ENCODE assay signal across 10 mouse cellular contexts in genomic region chr6:120481538-120481937, GRCm38 (mm10). TPM values are rescaled to one million over a fixed set of nuclear protein-coding genes. Genes with fewer than 3 reads are reported as not detected.
A peak's percentile ranks its signal among the peaks of the same experiment; 100 is the strongest.
DNase-seq lines count a peak whose midpoint lies in the region; ATAC-seq and TF ChIP-seq lines count a peak whose summit lies in the region.
"Had no signal": no experiment of that assay in that cellular context is flagged by ENCODE, and none has a peak within 500 bp of the region (broad histone marks: within the 10 kb centered on the region; RNA-seq: fewer than 3 reads in every experiment).

No protein-coding gene starts in this region.

- no peak for ATAC-seq in hindbrain, postnatal 0 days

- 92% methylated on average over 6 of the region's 6 CpGs for WGBS in hindbrain, postnatal 0 days
- 93% methylated on average over 6 of the region's 6 CpGs for WGBS in hindbrain, embryonic 10.5 days
- 81% methylated on average over 6 of the region's 6 CpGs for WGBS in spleen, adult 2 months

- no peak overlapping the region for H3K4me2 ChIP-seq in hindbrain, postnatal 0 days (ENCODE audit: low read depth, low read length)
- H3K4me2 ChIP-seq: liver, embryonic 15.5 days had no signal

- TF ChIP-seq CTCF in hindbrain, postnatal 0 days (IDR thresholded peaks at IDR 0.05; ENCODE audit: low read depth): peak; percentile 47
- peak; percentile 59; the same call in 1 of the 2 replicates for TF ChIP-seq CTCF in spleen, adult 2 months (IDR thresholded peaks at IDR 0.05; ENCODE audit: extremely low read depth, insufficient read depth, insufficient read length, insufficient replicate concordance)

- no peaks in the 10 kb centered on the region for H3K4me1 ChIP-seq in hindbrain, postnatal 0 days (ENCODE audit: insufficient read depth, low read length)
- no peaks in the 10 kb centered on the region; the same call in 1 of the 2 replicates for H3K4me1 ChIP-seq in hindbrain, embryonic 10.5 days (replicated peaks)
- peaks cover 5% of the 10 kb centered on the region; the same call in 1 of the 2 replicates for H3K4me1 ChIP-seq in spleen, adult 2 months (ENCODE audit: control insufficient read depth, insufficient read depth, insufficient read length)

- no peaks in the 10 kb centered on the region for H3K9me3 ChIP-seq in hindbrain, postnatal 0 days (ENCODE audit: low read length)
- H3K9me3 ChIP-seq in hindbrain, embryonic 10.5 days: no peaks in the 10 kb centered on the region
- H3K9me3 ChIP-seq: liver, embryonic 15.5 days had no signal

- no peak overlapping the region for H3K4me3 ChIP-seq in hindbrain, postnatal 0 days (ENCODE audit: low read length)
- H3K4me3 ChIP-seq in hindbrain, embryonic 10.5 days: no peak overlapping the region
- no peak overlapping the region for H3K4me3 ChIP-seq in spleen, adult 2 months (ENCODE audit: extremely low read depth, insufficient read depth, insufficient read length)
- H3K4me3 ChIP-seq: liver, embryonic 15.5 days had no signal

- H3K27ac ChIP-seq in hindbrain, postnatal 0 days: no peak overlapping the region
- H3K27ac ChIP-seq in hindbrain, embryonic 10.5 days: no peak overlapping the region
- H3K27ac ChIP-seq in spleen, adult 2 months (ENCODE audit: insufficient read depth, low read length): no peak overlapping the region
- H3K27ac ChIP-seq: liver, embryonic 15.5 days had no signal

- H3K36me3 ChIP-seq in hindbrain, postnatal 0 days (ENCODE audit: insufficient read depth, low read length): peaks cover 5% of the 10 kb centered on the region; the same call in 1 of the 2 replicates
- H3K36me3 ChIP-seq in hindbrain, embryonic 10.5 days: peaks cover 37% of the 10 kb centered on the region
- peaks cover 49% of the 10 kb centered on the region for H3K36me3 ChIP-seq in spleen, adult 2 months (ENCODE audit: control insufficient read depth, insufficient read depth, low read length)

- H3K27me3 ChIP-seq in hindbrain, postnatal 0 days (ENCODE audit: insufficient read depth, low read length): no peaks in the 10 kb centered on the region
- no peaks in the 10 kb centered on the region for H3K27me3 ChIP-seq in hindbrain, embryonic 10.5 days (ENCODE audit: insufficient read depth, poor library complexity, severe bottlenecking)
- H3K27me3 ChIP-seq in spleen, adult 2 months (ENCODE audit: control insufficient read depth, insufficient read depth, low read length): no peaks in the 10 kb centered on the region
- H3K27me3 ChIP-seq: liver, embryonic 15.5 days had no signal

- no peak overlapping the region for H3K9ac ChIP-seq in hindbrain, postnatal 0 days (replicated peaks; ENCODE audit: low read length)
- H3K9ac ChIP-seq: liver, embryonic 15.5 days had no signal

- TF ChIP-seq POLR2A in spleen, adult 2 months (IDR thresholded peaks at IDR 0.05; ENCODE audit: low read depth, low read length): no peak

- no peak for DNase-seq in hindbrain, postnatal 0 days (ENCODE audit: low spot score)
- DNase-seq in hindbrain, embryonic 10.5 days (ENCODE audit: low spot score): no peak
- peak in 1 of 2 experiments; percentile 52 for DNase-seq in spleen, adult 2 months (ENCODE audit: low read depth in 1 of 2, low spot score in 2 of 2)
- no peak for DNase-seq in spleen, postnatal 14 days (ENCODE audit: low spot score in 2 of 2)
- DNase-seq in induced T-regulatory cell, adult 2 months (ENCODE audit: low read depth): peak; percentile 65
- peak; percentile 70 for DNase-seq in thymus, postnatal 4 days
- DNase-seq in cerebellum, postnatal 4 days (ENCODE audit: low spot score in 2 of 2): no peak
- no peak for DNase-seq in layer of hippocampus, postnatal 14 days (ENCODE audit: low spot score in 2 of 2)
- DNase-seq: cerebellum, adult 9-10 months had no signal

RNA-seq across cellular contexts. Expression of gene Tmem121b, which starts 12.1 kb away (rescaled TPM):
- 25.9 and 31.9 TPM in 2 replicates for total RNA-seq in hindbrain, postnatal 0 days (2014; rRNA removed)
- polyA plus RNA-seq in hindbrain, postnatal 0 days (2015; fragmentation: Nextera tagmentation; extraction: Ambion mirVana): 2.3 and 2.5 TPM in 2 replicates
- 0.52 and 1.1 TPM in 2 replicates for polyA plus RNA-seq in hindbrain, embryonic 10.5 days (2016; fragmentation: Nextera tagmentation; extraction: Ambion mirVana)
- 0.14 and 0.59 TPM in 2 replicates for polyA plus RNA-seq in spleen, adult 2 months (2012; rRNA removed)
- 10 to 100 TPM; 41.3 to 42.2 TPM for total RNA-seq in layer of hippocampus, postnatal 14 days (2021)
- polyA plus RNA-seq: liver, embryonic 15.5 days had no signal

RNA-seq across cellular contexts. Expression of gene Il17ra, which starts 18.5 kb away (rescaled TPM):
- total RNA-seq in hindbrain, postnatal 0 days (2014; rRNA removed): 7.8 and 10.6 TPM in 2 replicates
- polyA plus RNA-seq in hindbrain, postnatal 0 days (2015; fragmentation: Nextera tagmentation; extraction: Ambion mirVana): 5.8 and 7.0 TPM in 2 replicates
- polyA plus RNA-seq in hindbrain, embryonic 10.5 days (2016; fragmentation: Nextera tagmentation; extraction: Ambion mirVana): 5.4 and 6.2 TPM in 2 replicates
- 93.1 and 98.3 TPM in 2 replicates for polyA plus RNA-seq in spleen, adult 2 months (2012; rRNA removed)
- total RNA-seq in layer of hippocampus, postnatal 14 days (2021): 1 to 10 TPM; 5.0 to 6.6 TPM

RNA-seq across cellular contexts. Expression of gene Hdhd5, which starts 49.6 kb away (rescaled TPM):
- total RNA-seq in hindbrain, postnatal 0 days (2014; rRNA removed): 38.2 and 38.9 TPM in 2 replicates
- polyA plus RNA-seq in hindbrain, postnatal 0 days (2015; fragmentation: Nextera tagmentation; extraction: Ambion mirVana): 19.1 and 19.8 TPM in 2 replicates
- polyA plus RNA-seq in hindbrain, embryonic 10.5 days (2016; fragmentation: Nextera tagmentation; extraction: Ambion mirVana): 21.3 and 22.2 TPM in 2 replicates
- 25.2 and 25.3 TPM in 2 replicates for polyA plus RNA-seq in spleen, adult 2 months (2012; rRNA removed)
- total RNA-seq in layer of hippocampus, postnatal 14 days (2021): 10 to 100 TPM; 34.2 to 38.1 TPM

Comparison
In these comparisons a context has a peak if more than half of its experiments do, and no peak if none do; other contexts are left out.
1. DNase-seq: peak in induced T-regulatory cell, adult 2 months (single experiment) and thymus, postnatal 4 days (single experiment); none in hindbrain, postnatal 0 days (single experiment), hindbrain, embryonic 10.5 days (single experiment), spleen, postnatal 14 days (0 of 2), cerebellum, postnatal 4 days (0 of 2) and layer of hippocampus, postnatal 14 days (0 of 2).
2. RNA of gene Il17ra, which starts 18.5 kb away (polyA plus RNA-seq): 93.1 to 98.3 TPM in spleen, adult 2 months; 5.4 to 6.2 TPM in hindbrain, embryonic 10.5 days and 5.8 to 7.0 TPM in hindbrain, postnatal 0 days; every median in the first group is over 10 times any median in the second.